Comparison of ENCODE assay signal across 8 mouse cellular contexts in the genomic region with DNA sequence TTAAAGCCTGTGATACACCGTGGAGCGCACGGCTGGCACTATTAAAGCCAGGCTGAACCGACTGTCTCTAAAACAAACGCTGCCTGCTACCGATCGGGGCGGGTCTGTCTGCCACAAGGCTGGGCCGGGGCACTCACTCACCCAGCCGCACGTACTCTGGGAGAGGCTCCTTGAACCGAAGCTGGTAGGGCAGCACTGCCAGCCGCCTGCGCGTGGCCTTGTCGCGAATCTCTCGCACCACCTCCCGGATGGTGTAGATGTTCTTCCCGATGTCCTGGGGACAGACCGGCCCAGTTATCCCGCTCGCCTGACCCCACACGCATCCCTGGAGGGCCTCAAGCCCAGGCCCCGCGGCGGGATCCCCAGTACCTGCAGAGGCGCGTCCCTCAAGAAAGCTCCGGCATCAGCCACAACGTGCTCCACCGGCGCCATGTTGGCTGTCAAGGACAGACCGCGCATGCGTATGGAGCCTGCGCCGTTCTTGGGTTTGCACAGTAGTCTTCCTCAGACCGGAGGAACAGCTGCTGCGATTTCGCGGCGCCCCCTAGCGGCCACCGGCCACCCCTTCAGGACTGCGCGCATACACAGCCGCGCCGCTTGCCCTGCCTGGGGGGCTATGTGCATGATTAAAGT. TPM values are rescaled to one million over a fixed set of nuclear protein-coding genes. Genes with fewer than 3 reads are reported as not detected.
DNase-seq lines count a peak whose midpoint lies in the region; ATAC-seq lines count a peak whose summit lies in the region.

Gene Nob1, minus strand, starts transcription at position 455 of the 633 bp plus-strand sequence.

- no peaks in the 10 kb centered on the region for H3K27me3 ChIP-seq in hindbrain, embryonic 12.5 days

- peak within 1 kb of the TSS; percentile 88 for H3K9ac ChIP-seq in hindbrain, embryonic 12.5 days

- peaks cover 13% of the 10 kb centered on the region for H3K4me1 ChIP-seq in hindbrain, embryonic 12.5 days

- no peaks in the 10 kb centered on the region for H3K9me3 ChIP-seq in hindbrain, embryonic 12.5 days (replicated peaks)

- peak within 1 kb of the TSS; percentile 82 for H3K4me2 ChIP-seq in hindbrain, embryonic 12.5 days (replicated peaks)

- ATAC-seq in hindbrain, embryonic 12.5 days (ENCODE audit: low FRiP score), result peak; percentile 98

- under 1% methylated on average over 50 of the region's 50 CpGs for WGBS in hindbrain, embryonic 12.5 days

- H3K27ac ChIP-seq in hindbrain, embryonic 12.5 days, result peak within 1 kb of the TSS; percentile 52; the same call in 1 of the 2 replicates

- peaks cover 25% of the 10 kb centered on the region for H3K36me3 ChIP-seq in hindbrain, embryonic 12.5 days

- peak within 1 kb of the TSS; percentile 89 for H3K4me3 ChIP-seq in hindbrain, embryonic 12.5 days

- DNase-seq in Muller cell, postnatal 12 days (ENCODE audit: inconsistent ontology term), result peak; percentile 91
- peak; percentile 96 for DNase-seq in cerebellum, adult 9-11 months
- DNase-seq in frontal cortex, postnatal 10 days (ENCODE audit: low spot score in 2 of 2), result peak; percentile 91 to 96
- peak; percentile 97 to 98 for DNase-seq in layer of hippocampus, postnatal 14 days (ENCODE audit: low spot score in 2 of 2)
- DNase-seq in lung, postnatal 14 days, result peak; percentile 98
- DNase-seq in retina, adult 2 months (ENCODE audit: low read depth, low spot score), result peak; percentile 90
- peak; percentile 96 for DNase-seq in thymus, postnatal 36 days

RNA-seq across cellular contexts. Expression of gene Nob1, which starts in this region (rescaled TPM):
- 78.3 and 78.9 TPM in 2 replicates for polyA plus RNA-seq in hindbrain, embryonic 12.5 days (2016; fragmentation: Nextera tagmentation; extraction: Ambion mirVana)
- total RNA-seq in layer of hippocampus, postnatal 14 days (2021), result 10 to 100 TPM; 33.3 to 38.3 TPM

Comparison
In these comparisons a context has a peak if more than half of its experiments do, and no peak if none do; other contexts are left out.
1. Peak in every context shown above with its lines: DNase-seq, ATAC-seq, H3K4me3 ChIP-seq and H3K27ac ChIP-seq.